Mouse (Mus musculus): ENCODE data around the gene Ebi3.
"Not testable (repeated sequence)": the region's sequence is repeated elsewhere in the genome, so short reads cannot be mapped to it uniquely, and the experiment has no call there.

Ebi3 gene

DNA sequence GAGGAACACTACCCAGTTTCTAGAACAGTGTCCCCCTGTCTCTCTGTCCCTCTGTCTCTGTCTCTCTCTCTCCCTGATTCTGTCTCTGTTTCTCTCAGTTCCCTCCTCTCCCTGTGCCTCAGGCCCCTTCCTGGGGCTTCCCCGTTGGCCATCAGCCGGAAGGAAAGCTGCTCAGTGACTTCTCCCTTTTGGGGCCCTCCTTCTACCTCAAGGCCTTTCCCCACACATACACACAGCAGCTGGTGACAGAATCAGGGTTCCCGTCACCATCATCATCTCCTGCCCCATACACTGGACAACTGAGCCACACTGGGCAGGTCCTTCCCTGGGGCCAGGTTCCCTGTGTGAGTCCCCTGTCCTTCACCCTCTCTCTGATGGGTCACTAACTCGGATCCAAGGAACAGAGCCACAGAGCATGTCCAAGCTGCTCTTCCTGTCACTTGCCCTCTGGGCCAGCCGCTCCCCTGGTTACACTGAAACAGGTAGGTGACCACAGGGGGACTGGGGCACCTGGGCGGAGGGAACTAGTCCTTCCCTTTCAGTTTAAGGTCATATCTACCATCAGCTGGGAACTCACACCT, at the start of gene Ebi3:
Gene Ebi3, plus strand, starts transcription at position 194 of the 581 bp plus-strand sequence.
- DNase-seq = no peak

DNA sequence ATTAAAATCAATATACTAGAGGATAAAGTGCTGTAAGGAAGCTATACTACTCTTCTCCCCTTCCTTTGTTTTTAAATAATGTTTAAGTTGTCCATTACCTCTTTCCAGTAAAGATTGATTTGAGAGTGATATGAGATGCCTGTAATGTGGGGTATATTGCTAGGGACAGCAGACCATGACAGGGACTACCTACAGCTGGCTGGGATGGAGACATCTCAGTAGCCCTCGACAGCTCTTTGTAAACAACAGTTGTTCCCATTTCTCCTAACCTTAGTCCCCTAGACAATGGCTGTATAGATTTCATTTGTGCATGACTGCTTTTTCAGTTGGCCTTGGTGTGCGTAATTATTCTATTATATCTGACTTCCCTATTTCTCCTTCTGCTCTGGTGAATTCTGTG, 49.4 kb upstream of the Ebi3 start:
- no peak for DNase-seq

DNA sequence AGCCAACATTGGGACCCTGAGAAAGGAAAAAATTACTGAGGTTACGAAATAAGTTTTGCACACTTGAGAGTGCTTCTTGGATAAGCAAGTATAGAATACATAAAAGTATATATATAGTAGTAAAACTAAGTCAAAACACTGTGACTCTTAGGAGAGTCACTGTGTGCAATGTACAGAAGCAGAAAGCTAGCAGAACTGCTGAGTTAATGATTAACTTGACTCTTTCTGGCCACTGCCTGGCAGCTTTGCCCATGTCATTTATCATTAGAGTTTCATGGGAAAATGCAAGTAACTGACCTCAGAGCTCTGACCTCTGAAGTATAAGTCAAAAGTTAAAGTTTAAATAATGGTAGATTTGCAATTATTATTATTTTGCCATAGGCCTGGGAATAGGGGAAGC, 48.8 kb upstream of the Ebi3 start:
- DNase-seq = no peak

DNA sequence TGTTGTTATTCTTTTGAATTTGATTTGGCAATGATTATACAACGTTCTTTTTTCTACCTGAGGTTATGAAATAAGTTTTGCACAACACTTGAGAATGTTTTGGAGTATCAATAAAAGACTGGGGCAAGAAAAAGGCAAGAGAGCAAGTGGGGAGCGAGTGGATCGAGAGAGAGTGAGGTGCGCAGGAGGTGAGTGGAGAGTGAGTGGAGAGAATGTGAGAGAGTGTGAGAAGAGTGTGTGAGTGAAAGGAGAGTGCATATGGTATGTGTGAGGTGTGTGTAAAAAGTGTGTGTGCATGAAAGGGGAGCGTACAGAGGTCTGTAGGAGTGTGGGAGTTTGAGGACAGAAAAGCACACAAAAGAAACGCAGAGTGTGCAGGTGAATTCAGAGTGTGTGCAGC, 48.3 kb upstream of the Ebi3 start:
- no peak for DNase-seq

GRCm38 (mm10) chr17:55906669-55907068, 45.8 kb upstream of the Ebi3 start:
- no peak for DNase-seq

DNA sequence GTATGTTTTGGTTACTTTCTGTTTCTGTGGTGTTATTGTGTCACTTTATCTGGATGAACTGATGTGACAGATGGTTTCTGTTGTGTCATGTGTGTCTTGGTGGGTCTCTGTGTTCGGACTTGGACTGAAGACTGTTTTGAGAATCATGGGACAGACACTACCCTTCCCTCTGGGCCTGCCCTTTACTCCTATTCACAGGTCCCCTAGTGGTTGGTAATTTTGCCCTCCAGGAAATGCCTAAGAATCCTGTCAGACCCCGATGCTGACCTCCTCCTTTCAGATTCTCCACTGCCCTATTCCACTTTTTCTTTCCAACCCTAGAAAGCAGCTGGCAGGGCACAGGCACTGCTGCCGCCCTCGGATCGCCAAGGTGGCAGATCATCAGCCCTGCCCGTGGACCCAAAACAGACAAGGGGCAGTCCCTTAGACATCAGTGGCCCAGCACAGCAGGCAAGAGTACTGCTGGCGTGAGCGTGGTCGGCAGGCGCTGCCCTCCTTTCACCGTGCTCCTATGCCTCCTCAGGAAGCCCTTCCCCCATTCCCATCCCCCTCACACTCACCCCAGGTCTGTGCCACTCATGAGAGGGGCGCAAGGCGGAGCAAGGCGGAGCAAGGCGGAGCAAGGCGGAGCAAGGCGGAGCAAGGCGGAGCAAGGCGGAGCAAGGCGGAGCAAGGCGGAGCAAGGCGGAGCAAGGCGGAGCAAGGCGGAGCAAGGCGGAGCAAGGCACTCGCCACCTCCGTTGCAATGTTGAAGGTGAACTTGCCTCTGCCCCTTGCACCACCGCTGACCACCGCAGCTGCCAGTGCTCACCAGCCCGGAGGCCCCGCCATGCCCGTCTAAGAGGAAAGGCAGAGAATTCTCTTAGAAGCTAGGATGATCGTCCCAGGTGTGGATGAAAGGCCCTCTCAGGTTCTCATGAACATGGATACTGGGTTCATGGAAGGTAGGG, 20.6 kb upstream of the Ebi3 start:
- peak; percentile 68 for DNase-seq

GRCm38 (mm10) chr17:55932635-55933034, 19.8 kb upstream of the Ebi3 start:
- DNase-seq = no peak

- DNase-seq = no peak
Measured at GRCm38 (mm10) chr17:55933191-55933590, 19.2 kb upstream of the Ebi3 start.

DNA sequence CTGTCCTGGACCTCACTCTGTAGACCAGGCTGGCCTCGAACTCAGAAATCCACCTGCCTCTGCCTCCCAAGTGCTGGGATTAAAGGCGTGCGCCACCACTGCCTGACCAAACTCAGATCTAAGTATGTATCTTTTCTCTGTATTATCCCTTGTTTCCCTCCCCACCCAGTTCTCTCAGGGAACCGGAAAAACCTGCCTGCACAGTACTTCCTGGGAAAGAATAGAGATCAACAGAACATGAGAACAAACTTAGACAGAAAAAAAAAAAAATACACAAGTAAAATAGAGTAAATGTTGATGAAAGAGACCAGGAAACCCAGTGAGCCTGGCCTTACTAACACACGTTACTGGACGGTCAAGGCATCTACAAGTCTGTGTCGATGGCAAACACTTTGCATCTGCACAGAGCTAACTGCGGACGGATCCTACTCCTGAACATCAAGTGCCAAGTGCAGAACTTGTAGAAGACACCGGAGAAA, 8.0 kb upstream of the Ebi3 start:
- DNase-seq = not testable (repeated sequence)

DNA sequence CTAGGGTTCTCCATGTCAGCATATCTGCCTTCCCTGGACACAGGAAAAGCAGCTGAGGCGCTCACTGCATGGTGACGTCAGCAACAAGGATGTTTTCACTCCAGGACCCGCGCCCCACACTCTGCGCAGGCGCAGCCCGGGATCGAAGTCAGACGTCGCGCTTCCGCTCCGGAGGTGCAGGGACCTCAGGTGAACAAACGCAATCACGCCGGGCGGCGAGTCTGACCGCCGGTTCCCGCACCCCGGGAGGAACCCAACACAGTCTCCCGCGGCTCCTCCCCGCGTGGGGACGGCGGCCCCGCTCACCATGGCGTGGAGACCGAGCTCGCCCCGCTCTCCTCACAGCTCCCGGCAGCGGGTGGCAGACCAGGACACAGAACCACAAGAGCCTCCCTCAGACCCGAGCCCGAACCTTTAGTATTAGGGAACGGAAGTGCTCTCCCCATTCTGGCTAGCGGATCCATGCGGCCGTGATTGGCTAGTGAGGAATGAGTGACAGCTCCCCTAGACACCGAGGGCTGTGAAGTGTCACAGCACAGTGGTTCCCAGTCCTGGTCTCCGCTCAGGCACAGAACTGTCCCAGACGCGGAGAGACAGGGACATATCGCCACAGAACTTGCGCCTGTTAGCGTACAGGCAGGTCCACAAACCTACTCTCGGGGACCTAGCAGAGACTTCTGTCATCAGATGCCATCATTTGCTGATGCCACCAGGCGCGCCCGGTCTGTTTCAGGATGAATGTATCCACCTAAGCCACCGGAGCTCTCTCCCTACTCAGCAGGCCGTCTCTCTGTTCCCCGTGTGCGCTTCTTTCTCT, 7.4 kb upstream of the Ebi3 start:
- peak; percentile 82 for DNase-seq

- DNase-seq = no peak
Measured at GRCm38 (mm10) chr17:55945696-55946095, 6.7 kb upstream of the Ebi3 start.

DNA sequence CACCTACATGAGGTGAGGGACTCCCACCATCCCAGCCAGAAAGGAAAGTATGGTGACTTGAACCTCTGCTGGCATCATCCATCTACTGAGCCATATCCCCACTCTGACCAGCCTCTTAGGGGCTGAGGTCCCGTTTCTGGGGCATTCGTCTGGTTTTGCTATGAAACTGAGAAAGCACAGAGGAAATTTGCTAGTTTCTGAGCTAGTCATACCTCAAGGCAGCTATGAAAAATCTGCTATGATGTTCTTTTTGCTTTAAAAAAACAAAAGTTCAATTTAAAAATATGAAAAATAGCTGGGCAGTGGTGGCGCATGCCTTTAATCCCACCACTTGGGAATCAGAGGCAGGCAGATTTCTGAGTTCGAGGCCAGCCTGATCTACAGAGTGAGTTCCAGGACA, 3.8 kb upstream of the Ebi3 start:
- no peak for DNase-seq

GRCm38 (mm10) chr17:55949400-55949799, 3.0 kb upstream of the Ebi3 start, which contains the start of gene Zfp119b:
Gene Zfp119b, minus strand, starts transcription at chr17:55949500.
- no peak for DNase-seq

DNA sequence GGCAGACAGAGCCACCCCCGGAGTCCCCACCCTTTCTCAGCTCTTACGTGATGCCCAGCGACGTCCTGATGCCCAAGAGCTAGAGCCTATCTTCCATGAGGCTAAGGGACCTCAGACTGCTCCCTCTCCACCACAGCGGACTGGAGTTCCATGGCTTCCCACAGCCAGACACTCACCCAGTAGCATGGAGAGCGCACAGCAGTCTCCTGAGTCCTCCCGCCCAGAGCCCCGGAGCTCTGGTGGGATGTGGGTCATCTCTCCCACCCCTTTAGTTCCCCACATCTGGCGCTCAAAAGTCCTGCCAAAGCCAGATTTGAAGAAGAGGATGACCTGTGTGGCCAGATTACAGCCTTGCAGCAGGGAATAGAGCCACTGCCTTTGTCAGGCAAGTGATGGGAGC, 1.8 kb upstream of the Ebi3 start:
- DNase-seq = no peak

GRCm38 (mm10) chr17:55952041-55952440, 399 bp upstream of the Ebi3 start:
- DNase-seq = no peak

- DNase-seq = no peak
Measured at GRCm38 (mm10) chr17:55953751-55954150, 1.3 kb downstream of the Ebi3 start.

DNA sequence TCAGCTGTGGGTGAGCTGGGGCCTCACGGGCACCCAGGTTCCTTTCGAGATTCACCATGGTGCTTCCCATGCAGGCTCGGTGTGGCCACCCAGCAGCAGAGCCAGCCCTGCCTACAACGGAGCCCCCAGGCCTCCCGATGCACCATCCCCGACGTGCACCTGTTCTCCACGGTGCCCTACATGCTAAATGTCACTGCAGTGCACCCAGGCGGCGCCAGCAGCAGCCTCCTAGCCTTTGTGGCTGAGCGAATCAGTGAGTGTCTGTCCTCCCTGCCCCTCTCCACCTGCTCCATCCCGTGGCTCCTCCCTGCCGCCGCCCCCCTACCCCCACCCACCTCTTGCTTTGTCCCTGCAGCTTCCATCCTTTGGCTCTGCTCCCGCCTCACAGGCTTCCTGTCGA, 1.8 kb downstream of the Ebi3 start:
- no peak for DNase-seq

- DNase-seq = peak; percentile 55
Measured at GRCm38 (mm10) chr17:55956129-55956528, 3.7 kb downstream of the Ebi3 start.

GRCm38 (mm10) chr17:55956591-55956990, 4.2 kb downstream of the Ebi3 start:
- DNase-seq = no peak

GRCm38 (mm10) chr17:55957168-55957567, 4.7 kb downstream of the Ebi3 start:
- peak; percentile 71 for DNase-seq

DNA sequence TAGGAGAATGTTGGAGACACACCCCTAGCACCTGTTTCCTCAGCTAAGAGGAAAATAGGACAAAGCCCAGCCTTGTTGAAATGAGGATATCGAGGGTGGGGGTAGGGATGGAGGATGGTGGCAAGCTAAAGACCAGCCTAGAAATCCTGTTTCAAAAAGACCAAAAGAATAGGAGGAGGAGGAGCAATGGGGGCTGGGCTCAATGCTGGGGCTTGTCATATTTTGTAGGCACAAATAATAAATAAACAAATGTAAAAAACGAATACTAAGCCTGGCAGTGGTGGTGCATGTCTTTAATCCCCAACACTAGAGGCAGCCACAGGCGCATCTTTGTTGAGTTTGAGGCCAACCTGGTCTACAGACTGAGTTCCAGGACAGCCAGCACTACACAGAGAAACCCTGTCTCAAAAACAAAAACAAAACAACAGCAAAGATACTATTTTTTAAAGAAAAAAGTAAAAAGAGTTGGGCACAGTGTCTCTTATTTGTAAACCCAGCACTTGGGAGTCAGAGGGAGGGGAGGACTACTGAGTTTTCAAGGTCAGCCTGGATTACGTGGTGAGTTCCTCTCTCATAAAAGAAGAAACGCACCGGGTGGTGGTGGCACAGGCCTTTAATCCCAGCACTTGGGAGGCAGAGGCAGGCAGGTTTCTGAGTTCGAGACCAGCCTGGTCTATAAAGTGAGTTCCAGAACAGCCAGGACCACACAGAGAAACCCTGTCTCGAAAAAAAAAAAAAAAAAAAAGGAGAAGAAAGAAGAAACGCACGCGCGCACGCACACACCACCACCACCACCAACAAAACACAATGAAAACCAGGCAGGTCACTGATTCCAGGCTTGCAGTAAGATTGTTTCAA, 5.5 kb downstream of the Ebi3 start:
- no peak for DNase-seq

GRCm38 (mm10) chr17:55958584-55958886, 6.1 kb downstream of the Ebi3 start:
- no peak for DNase-seq

Measured in thymus, postnatal 25 days (tissue).